9 mouse cellular contexts compared by ENCODE assay signal in the genomic region with DNA sequence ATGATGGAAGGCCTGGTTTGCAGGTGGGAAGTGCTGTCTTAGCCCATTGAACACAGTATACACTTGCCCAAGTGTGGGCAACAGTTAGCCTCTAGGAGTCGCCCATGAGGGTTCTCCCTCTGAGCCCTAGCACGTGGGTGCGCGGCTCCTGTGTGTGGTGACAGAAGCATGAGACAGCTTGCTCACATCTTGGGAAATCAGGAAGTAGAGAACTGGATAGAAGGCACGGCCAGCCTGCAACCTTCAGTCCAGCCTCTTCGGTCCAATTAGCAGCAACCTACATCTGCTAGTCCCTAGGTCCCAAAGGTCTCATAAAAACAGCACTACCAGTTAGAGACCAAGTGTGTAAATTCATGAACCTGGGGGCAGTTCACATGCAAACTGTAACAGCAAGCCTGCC. TPM values are rescaled to one million over a fixed set of nuclear protein-coding genes. Genes with fewer than 3 reads are reported as not detected.
DNase-seq lines count a peak whose midpoint lies in the region; ATAC-seq lines count a peak whose summit lies in the region.
"Had no signal": no experiment of that assay in that cellular context is flagged by ENCODE, and none has a peak within 500 bp of the region (broad histone marks: within the 10 kb centered on the region; RNA-seq: fewer than 3 reads in every experiment).

No protein-coding gene starts in this region.

- no peak for ATAC-seq in cerebellum, adult (ENCODE audit: insufficient number of reproducible peaks, low FRiP score, low TSS enrichment)

- peak; percentile 48 for DNase-seq in adrenal gland, adult 8-10 months
- DNase-seq in adrenal gland, postnatal 4 days (ENCODE audit: low spot score in 2 of 2) = no peak
- DNase-seq in thymus, postnatal 0 days (ENCODE audit: low spot score) = peak; percentile 38
- DNase-seq in thymus, adult 18-20 months = no peak
- peak; percentile 66 to 83 for DNase-seq in lung, adult 18-20 months
- no peak for DNase-seq in cerebellum, adult 11 months
- no peak for DNase-seq in urinary bladder, postnatal 10 days (ENCODE audit: low spot score)
- DNase-seq: B cell, adult 2 months had no signal

RNA-seq across cellular contexts. Expression of a gene that starts 36.8 kb away (rescaled TPM):
- 100 to 1,000 TPM; 133 to 185 (median 152) TPM for total RNA-seq in adrenal gland, adult 8-10 months (2022)
- 100 to 1,000 TPM; 199 to 214 TPM for total RNA-seq in adrenal gland, postnatal 4 days (2021)
- 327 and 329 TPM in 2 replicates for polyA plus RNA-seq in thymus, postnatal 0 days (2015; fragmentation: Nextera tagmentation; extraction: Ambion mirVana)

Comparison
In these comparisons a context has a peak if more than half of its experiments do, and no peak if none do; other contexts are left out.
1. DNase-seq: peak in adrenal gland, adult 8-10 months (single experiment), thymus, postnatal 0 days (single experiment) and lung, adult 18-20 months (2 of 2); none in adrenal gland, postnatal 4 days (0 of 2), thymus, adult 18-20 months (0 of 2), cerebellum, adult 11 months (single experiment) and urinary bladder, postnatal 10 days (single experiment).